Mouse (Mus musculus) cerebellum, postnatal 4 days (tissue): ENCODE measurements around the gene Gm20715.
"Not testable (repeated sequence)": the region's sequence is repeated elsewhere in the genome, so short reads cannot be mapped to it uniquely, and the experiment has no call there.

Experiments used
- DNase-seq, 2 experiments: peaks; one replicate each; pipeline ENCODE4 v3.0.0; 2022; ENCODE audit warnings: low spot score in 2 of 2, mixed read lengths in 1 of 2

The Gm20715 gene

GRCm38 (mm10) chr7:6410043-6410442, at the start of gene Gm20715:
Gene Gm20715 (plus strand): TSS chr7:6410277.
- DNase-seq, result peak; percentile 64 to 72

- no peak for DNase-seq
These were observed 49.5 kb upstream of the Gm20715 start for GRCm38 (mm10) chr7:6360477-6361060.

GRCm38 (mm10) chr7:6361756-6362155, 48.3 kb upstream of the Gm20715 start:
- DNase-seq, result no peak

GRCm38 (mm10) chr7:6362268-6363046, 47.6 kb upstream of the Gm20715 start:
- peak; percentile 88 to 95 for DNase-seq

- peak in 1 of 2 experiments; percentile 41 for DNase-seq
These were observed 47.0 kb upstream of the Gm20715 start, which contains the start of gene Zfp78 for GRCm38 (mm10) chr7:6363047-6363488. Gene Zfp78 (plus strand): TSS chr7:6363280.

- DNase-seq, result no peak
These were observed 45.3 kb upstream of the Gm20715 start for GRCm38 (mm10) chr7:6364761-6365160.

- no peak for DNase-seq
These were observed 42.9 kb upstream of the Gm20715 start for GRCm38 (mm10) chr7:6367185-6367584.

GRCm38 (mm10) chr7:6368146-6368545, 41.9 kb upstream of the Gm20715 start:
- not testable (repeated sequence) for DNase-seq

GRCm38 (mm10) chr7:6369460-6369859, 40.6 kb upstream of the Gm20715 start:
- DNase-seq, result no peak

GRCm38 (mm10) chr7:6372993-6373392, 37.1 kb upstream of the Gm20715 start:
- no peak for DNase-seq

- DNase-seq, result no peak
These were observed 31.6 kb upstream of the Gm20715 start for GRCm38 (mm10) chr7:6378441-6378840.

GRCm38 (mm10) chr7:6381431-6381830, 28.6 kb upstream of the Gm20715 start:
- no peak for DNase-seq

- DNase-seq, result peak; percentile 89 to 92
These were observed 27.0 kb upstream of the Gm20715 start, which contains the start of gene Zfp28 for GRCm38 (mm10) chr7:6383044-6383455. Gene Zfp28 (plus strand): TSS chr7:6383295.

- DNase-seq, result no peak
These were observed 26.1 kb upstream of the Gm20715 start for GRCm38 (mm10) chr7:6384011-6384410.

- no peak for DNase-seq
These were observed 23.1 kb upstream of the Gm20715 start for GRCm38 (mm10) chr7:6386995-6387394.

- no peak for DNase-seq
These were observed 21.1 kb upstream of the Gm20715 start for GRCm38 (mm10) chr7:6388971-6389370.

GRCm38 (mm10) chr7:6389449-6389848, 20.6 kb upstream of the Gm20715 start:
- no peak for DNase-seq

- DNase-seq, result peak in 1 of 2 experiments; percentile 56
These were observed 11.8 kb upstream of the Gm20715 start, which contains the start of gene Smim17 for GRCm38 (mm10) chr7:6397996-6398975. Gene Smim17 (plus strand): TSS chr7:6398715.

GRCm38 (mm10) chr7:6414626-6415441, 4.8 kb downstream of the Gm20715 start:
- peak; percentile 26 to 43 for DNase-seq

- DNase-seq, result no peak
These were observed 5.3 kb downstream of the Gm20715 start for GRCm38 (mm10) chr7:6415442-6415787.

GRCm38 (mm10) chr7:6419894-6420293, 9.8 kb downstream of the Gm20715 start:
- no peak for DNase-seq
